Mouse (Mus musculus) layer of hippocampus, postnatal 14 days (tissue): ENCODE data around the gene Trappc2. TPM values are rescaled to one million over a fixed set of nuclear protein-coding genes. Genes with fewer than 3 reads are reported as not detected.

Experiments
- DNase-seq, 2 experiments: peaks; one replicate each; pipeline ENCODE4 v3.0.0; 2021 to 2022; ENCODE audit warnings: low spot score in 2 of 2, mixed read lengths in 1 of 2
- long read RNA-seq, 2 experiments: library from polyadenylated mRNA; stranded (forward); transcript quantifications; one replicate each; pipeline ENCODE4 v2.0.0; 2021
- total RNA-seq, 2 experiments: library from RNA; stranded (reverse); gene quantifications; 2 replicates each; pipeline ENCODE4 v1.2.3; 2021

The Trappc2 gene
- 10 to 100 TPM; 49.3 to 56.3 TPM for total RNA-seq
- long read RNA-seq, experiment 1, transcript Trappc2-203 (5 exons, 1,613 nt), result major isoform, 54 of 58 reads
- long read RNA-seq, experiment 1, partial matches to known transcripts, result 1 of 58 reads
- long read RNA-seq, experiment 1, other reads (novel, unspliced or antisense), result 3 of 58 reads
- long read RNA-seq, experiment 2, transcript Trappc2-203 (5 exons, 1,613 nt), result major isoform, 95 of 107 reads
- long read RNA-seq, experiment 2, partial matches to known transcripts, result 2 of 107 reads
- long read RNA-seq, experiment 2, other reads (novel, unspliced or antisense), result 5 of 107 reads

- no peak for DNase-seq
Measured at GRCm38 (mm10) chrX:166440036-166440615, at the start of gene Trappc2. Gene Trappc2 (plus strand): TSS chrX:166440574.

GRCm38 (mm10) chrX:166393753-166394152 lies 46.6 kb upstream of the Trappc2 start:
- DNase-seq, result no peak

- no peak for DNase-seq
Measured at GRCm38 (mm10) chrX:166407865-166408264, 32.5 kb upstream of the Trappc2 start.

- DNase-seq, result no peak
Measured at GRCm38 (mm10) chrX:166416196-166416595, 24.2 kb upstream of the Trappc2 start.

- DNase-seq, result no peak
Measured at GRCm38 (mm10) chrX:166434812-166435211, 5.6 kb upstream of the Trappc2 start.

- peak; percentile 82 to 90 for DNase-seq
Measured at GRCm38 (mm10) chrX:166440616-166441063, 266 bp downstream of the Trappc2 start, which contains the start of gene Ofd1. Gene Ofd1 (minus strand): TSS chrX:166440704.

GRCm38 (mm10) chrX:166444552-166444951 lies 4.2 kb downstream of the Trappc2 start:
- DNase-seq, result no peak

GRCm38 (mm10) chrX:166453532-166453931 lies 13.2 kb downstream of the Trappc2 start:
- DNase-seq, result no peak

- no peak for DNase-seq
Measured at GRCm38 (mm10) chrX:166454331-166454730, 14.0 kb downstream of the Trappc2 start.

GRCm38 (mm10) chrX:166455525-166455924 lies 15.2 kb downstream of the Trappc2 start:
- no peak for DNase-seq

- DNase-seq, result no peak
Measured at GRCm38 (mm10) chrX:166468321-166468720, 27.9 kb downstream of the Trappc2 start.

- no peak for DNase-seq
Measured at GRCm38 (mm10) chrX:166472612-166473011, 32.2 kb downstream of the Trappc2 start.

- DNase-seq, result no peak
Measured at GRCm38 (mm10) chrX:166477393-166477792, 37.0 kb downstream of the Trappc2 start.

- no peak for DNase-seq
Measured at GRCm38 (mm10) chrX:166478631-166479364, 38.4 kb downstream of the Trappc2 start.

GRCm38 (mm10) chrX:166479365-166479983 lies 39.1 kb downstream of the Trappc2 start, which contains the start of gene Rab9:
Gene Rab9 (minus strand): TSS chrX:166479867.
- peak; percentile 85 to 89 for DNase-seq

GRCm38 (mm10) chrX:166495052-166495451 lies 54.7 kb downstream of the Trappc2 start:
- no peak for DNase-seq

GRCm38 (mm10) chrX:166497771-166498170 lies 57.4 kb downstream of the Trappc2 start:
- peak in 1 of 2 experiments; percentile 41 for DNase-seq

GRCm38 (mm10) chrX:166499496-166500190 lies 59.3 kb downstream of the Trappc2 start:
- DNase-seq, result no peak
